Mouse (Mus musculus) Muller cell, postnatal 12 days (primary cell): Measurements from ENCODE around the gene Fmo3.

Source experiments
- DNase-seq: peaks from one replicate; pipeline ENCODE4 v3.0.0-alpha.2; 2015; ENCODE audit errors: inconsistent ontology term

Gene Fmo3

GRCm38 (mm10) chr1:162931310-162931875 is 52.9 kb downstream of the Fmo3 start:
- DNase-seq = no peak

- DNase-seq = no peak
Measured at GRCm38 (mm10) chr1:162930631-162931030, 53.7 kb downstream of the Fmo3 start.

DNA sequence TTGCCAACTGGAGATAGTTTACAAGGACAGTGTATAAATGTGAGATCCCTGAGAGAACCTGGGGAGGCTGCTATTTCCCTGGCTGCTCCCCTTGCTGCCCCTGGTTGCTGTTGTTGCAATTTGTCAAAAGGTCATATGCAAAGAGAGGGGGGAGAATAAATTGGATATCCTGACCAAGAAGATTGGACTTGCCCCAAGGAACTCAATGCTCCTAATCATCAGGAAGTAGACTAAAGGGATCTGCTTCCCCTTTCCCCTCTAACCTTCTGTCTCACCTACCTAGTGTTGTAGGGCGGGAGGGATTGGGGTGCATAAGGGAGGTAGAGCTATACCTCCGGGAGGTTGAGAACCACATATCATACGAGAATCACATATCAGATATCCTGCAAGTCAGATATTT is 55.2 kb downstream of the Fmo3 start:
- DNase-seq = no peak

GRCm38 (mm10) chr1:162925121-162925520 is 59.2 kb downstream of the Fmo3 start:
- DNase-seq = no peak

DNA sequence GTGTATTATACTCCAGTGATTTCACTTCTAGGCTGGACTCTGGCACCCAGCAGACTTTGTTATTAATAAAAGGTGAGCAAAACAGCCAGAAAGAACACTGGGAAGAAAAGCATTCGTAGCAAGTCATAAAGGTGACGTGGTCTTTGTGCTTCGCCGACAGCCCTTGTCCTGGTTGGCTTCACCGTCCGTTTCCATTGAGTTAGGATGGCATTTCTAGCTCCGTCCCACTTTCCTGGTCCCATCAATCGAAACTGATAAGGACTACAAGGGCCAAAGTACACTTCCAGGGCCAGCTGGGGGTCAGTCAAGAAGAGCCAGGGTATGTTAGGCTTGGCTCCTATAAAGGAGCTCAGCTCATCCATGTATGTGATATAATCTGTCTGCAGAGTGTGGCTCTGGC is 67.7 kb downstream of the Fmo3 start:
- DNase-seq = no peak

DNA sequence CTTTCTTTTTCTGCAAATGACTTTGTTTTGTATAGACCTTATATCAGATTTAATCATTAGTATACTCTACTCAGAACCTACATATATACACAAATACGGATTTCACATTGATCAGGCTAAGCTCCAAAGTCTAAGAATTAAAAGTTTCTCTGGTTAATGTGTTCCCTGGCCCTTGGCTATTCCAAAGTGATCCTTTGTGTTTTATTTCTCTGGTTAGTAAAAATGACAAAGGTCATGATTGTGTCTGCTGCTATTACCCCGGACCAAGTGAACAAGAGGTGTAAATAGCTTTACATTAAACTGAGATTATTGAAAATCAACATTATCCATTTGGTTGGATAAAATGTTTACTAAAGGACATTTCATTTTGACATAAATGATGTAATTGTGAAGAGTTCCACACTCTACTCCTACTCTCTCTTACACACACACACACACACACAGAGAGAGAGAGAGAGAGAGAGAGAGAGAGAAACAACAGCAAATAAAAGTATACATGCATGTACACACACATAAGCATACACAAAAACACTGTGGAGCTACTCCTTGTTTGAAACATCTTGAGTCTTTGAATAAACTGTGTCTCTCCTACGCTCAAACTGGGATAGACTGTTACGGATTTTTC is 69.3 kb downstream of the Fmo3 start:
- DNase-seq = no peak

- peak; percentile 2 for DNase-seq
Measured at GRCm38 (mm10) chr1:162912085-162912484, 72.2 kb downstream of the Fmo3 start.
